Mouse (Mus musculus) E14TG2a.4 (cell line): Measurements from ENCODE around the gene Tmem98.

Experiments used
- CTCF ChIP-seq: conservative IDR thresholded peaks from 2 replicates; pipeline ENCODE4 v1.5.1; 2014; ENCODE audit warnings: low read length
- NANOG ChIP-seq: IDR thresholded peaks from 2 replicates; pipeline ENCODE4 v1.6.1; 2014; ENCODE audit warnings: borderline replicate concordance, low read length, mixed read lengths
- POU5F1 ChIP-seq: IDR thresholded peaks from 2 replicates; pipeline ENCODE4 v1.6.1; 2014; ENCODE audit warnings: low read length, borderline replicate concordance

GRCm38 (mm10) chr11:80862941-80863340, 53.0 kb downstream of the Tmem98 start:
- TF ChIP-seq CTCF (no peak), NANOG (no peak), POU5F1 (no peak)
